Mouse (Mus musculus) gastrocnemius, adult 18-20 months (tissue): ENCODE measurements at regions not wholly inside any gene's neighbourhood (a gene's known extent, or its start where the extent isn't known, plus 50 kb on each side); places are given as distances from the start of the nearest gene placed in this dataset.

Experiments used
- DNase-seq: peaks from one replicate; pipeline ENCODE4 v3.0.0; 2021; ENCODE audit warnings: low spot score

DNA sequence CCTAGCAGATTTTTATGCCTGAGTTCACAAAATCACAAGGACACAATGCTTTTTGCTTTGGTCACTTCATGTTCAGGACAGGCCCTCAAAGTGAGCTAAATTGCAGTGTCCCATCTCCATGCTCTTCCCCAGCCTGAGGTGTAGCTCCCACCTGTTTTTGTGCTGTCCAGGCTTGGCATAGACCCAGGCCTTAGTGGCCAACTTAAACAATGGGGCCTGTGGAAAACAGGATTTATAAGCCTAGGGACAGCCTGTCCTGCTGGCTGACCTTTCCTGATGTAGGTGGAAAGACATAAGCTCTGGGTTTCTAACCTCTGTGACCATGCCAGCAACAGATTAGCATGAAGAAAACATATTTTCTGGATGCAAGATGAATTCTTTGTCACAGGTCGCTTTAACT is 51.6 kb upstream of the Gm7247 start:
- DNase-seq: peak; percentile 17

DNA sequence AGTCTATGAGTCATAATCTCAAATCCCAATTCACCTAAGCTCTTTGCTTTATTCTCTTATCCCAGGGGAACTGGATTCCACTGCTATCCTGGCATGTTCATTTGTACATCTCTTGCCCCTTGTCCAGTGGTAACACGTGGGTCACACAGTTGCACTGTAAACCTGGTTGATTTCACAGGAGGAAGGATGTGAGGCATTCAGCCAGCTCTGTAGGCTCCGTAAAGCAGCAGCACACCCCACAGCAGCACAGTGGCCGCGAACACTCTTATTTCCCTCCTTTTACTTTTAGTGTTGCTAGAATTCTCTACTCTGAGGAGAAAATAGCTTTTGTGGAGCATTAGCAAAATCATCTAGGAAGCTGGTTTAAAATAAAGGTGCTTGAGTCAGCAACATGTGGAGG is 51.0 kb upstream of the Gm7247 start:
- no peak for DNase-seq
